Mouse (Mus musculus) kidney, postnatal 0 days (tissue): ENCODE measurements at regions not wholly inside any gene's neighbourhood (a gene's known extent, or its start where the extent isn't known, plus 50 kb on each side); places are given as distances from the start of the nearest gene placed in this dataset.

Source experiments
- ATAC-seq: fragments of 200-750 bp; cut with Nextera tagmentation; replicated peaks from 2 replicates; pipeline ENCODE4 v1.8.0; 2017; ENCODE audit warnings: low read depth, moderate number of reproducible peaks, moderate TSS enrichment, moderate library complexity; ENCODE audit not compliant: low FRiP score
- DNase-seq: peaks from one replicate; pipeline ENCODE4 v3.0.0-alpha.2; 2016; ENCODE audit warnings: low spot score
- H3K27ac ChIP-seq: fragments of 300-500 bp; sonication (generic); 2 replicates; pipeline ENCODE4 v1.5.1; 2014; ENCODE audit warnings: mild to moderate bottlenecking
- H3K27me3 ChIP-seq: fragments of 300-500 bp; sonication (generic); 2 replicates; pipeline ENCODE4 v1.6.1; 2014; ENCODE audit warnings: low read length, mixed read lengths; ENCODE audit not compliant: insufficient read depth
- H3K36me3 ChIP-seq: fragments of 300-500 bp; sonication (generic); 2 replicates; pipeline ENCODE4 v1.6.1; 2014; ENCODE audit warnings: low read length, mixed read lengths; ENCODE audit not compliant: insufficient read depth
- H3K4me1 ChIP-seq: fragments of 300-500 bp; sonication (generic); replicated peaks from 2 replicates; pipeline ENCODE4 v1.6.1; 2014; ENCODE audit warnings: antibody characterized with exemption, low read length, mixed read lengths; ENCODE audit not compliant: insufficient read depth
- H3K4me2 ChIP-seq: fragments of 300-500 bp; sonication (generic); 2 replicates; pipeline ENCODE4 v1.6.1; 2014; ENCODE audit warnings: mild to moderate bottlenecking, low read length, moderate library complexity, mixed read lengths
- H3K4me3 ChIP-seq: fragments of 300-500 bp; sonication (generic); replicated peaks from 2 replicates; pipeline ENCODE4 v1.5.1; 2014; ENCODE audit warnings: low read depth, low read length
- H3K9ac ChIP-seq: fragments of 300-500 bp; sonication (generic); 2 replicates; pipeline ENCODE4 v1.6.1; 2014; ENCODE audit warnings: low read depth, low read length
- H3K9me3 ChIP-seq: fragments of 300-500 bp; sonication (generic); replicated peaks from 2 replicates; pipeline ENCODE4 v1.6.1; 2016; ENCODE audit warnings: low read length, inconsistent platforms, mixed read lengths
- CTCF ChIP-seq: IDR thresholded peaks from 2 replicates; pipeline ENCODE4 v1.5.1; 2016; ENCODE audit warnings: antibody characterized with exemption, low read depth, mild to moderate bottlenecking, moderate library complexity
- WGBS: fragments of 180-500 bp; shearing (Covaris S2); extraction: QIAGEN DNeasy Blood & Tissue Kit; methylation state at CpG from one replicate; pipeline ENCODE4 v1.1.7; 2014; 5-methylcytosine and 5-hydroxymethylcytosine counted together

- H3K9ac ChIP-seq, result no peak overlapping the region
- WGBS, result 93% methylated on average over 2 of the region's 2 CpGs
- no peak for TF ChIP-seq CTCF
- no peak overlapping the region for H3K27ac ChIP-seq
- ATAC-seq (no peak), DNase-seq (no peak)
- H3K36me3 ChIP-seq, result no peaks in the 10 kb centered on the region
- no peak overlapping the region for H3K4me2 ChIP-seq
- H3K4me3 ChIP-seq, result no peak overlapping the region
- no peaks in the 10 kb centered on the region for H3K27me3 ChIP-seq
- H3K4me1 ChIP-seq, result no peaks in the 10 kb centered on the region; the same call in 1 of the 2 replicates
- peaks cover 4% of the 10 kb centered on the region; the same call in 1 of the 2 replicates for H3K9me3 ChIP-seq
Measured at GRCm38 (mm10) chr1:35717166-35717565, 351.0 kb upstream of the Hs6st1 start.

GRCm38 (mm10) chr1:35717659-35718058, 350.5 kb upstream of the Hs6st1 start:
- 36% methylated on average over 2 of the region's 2 CpGs for WGBS
- ATAC-seq, result no peak

DNA sequence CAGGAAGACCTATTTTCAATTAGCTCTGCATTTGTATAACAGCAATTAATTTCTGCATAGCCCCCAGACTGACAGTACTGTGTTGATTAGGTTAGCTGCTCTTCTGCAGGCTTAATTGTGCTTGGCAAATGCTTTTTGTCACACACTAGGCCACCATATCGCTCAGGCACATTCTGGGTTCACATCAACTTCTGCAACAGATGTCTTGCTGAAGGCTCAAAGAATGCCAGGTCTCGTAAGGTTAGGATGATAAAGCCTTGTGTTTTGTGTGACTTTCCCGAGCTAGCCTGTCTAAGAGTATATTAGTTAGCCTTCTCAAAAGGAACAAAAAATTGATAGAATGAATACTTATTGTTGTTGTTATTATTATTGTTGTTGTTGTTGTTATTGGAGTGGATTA, 348.1 kb upstream of the Hs6st1 start:
- H3K4me2 ChIP-seq, result no peak overlapping the region
- no peak for ATAC-seq
- H3K27ac ChIP-seq, result no peak overlapping the region
- peaks cover 4% of the 10 kb centered on the region; the same call in 1 of the 2 replicates for H3K9me3 ChIP-seq
- H3K4me1 ChIP-seq, result no peaks in the 10 kb centered on the region; the same call in 1 of the 2 replicates
- no peak overlapping the region for H3K9ac ChIP-seq
- WGBS, result 87% methylated on average over 3 of the region's 3 CpGs
- H3K36me3 ChIP-seq, result no peaks in the 10 kb centered on the region
- no peak overlapping the region for H3K4me3 ChIP-seq
- H3K27me3 ChIP-seq, result no peaks in the 10 kb centered on the region
- DNase-seq, result no peak
- TF ChIP-seq CTCF, result no peak

More at GRCm38 (mm10) chr1:35717659-35718058, 350.5 kb upstream of the Hs6st1 start:
- no peak for TF ChIP-seq CTCF
- no peak overlapping the region for H3K4me2 ChIP-seq
- H3K27ac ChIP-seq, result no peak overlapping the region
- no peaks in the 10 kb centered on the region for H3K27me3 ChIP-seq
- no peak overlapping the region for H3K4me3 ChIP-seq
- H3K36me3 ChIP-seq, result no peaks in the 10 kb centered on the region
- H3K9me3 ChIP-seq, result peaks cover 4% of the 10 kb centered on the region; the same call in 1 of the 2 replicates
- no peaks in the 10 kb centered on the region; the same call in 1 of the 2 replicates for H3K4me1 ChIP-seq
- no peak for DNase-seq
- no peak overlapping the region for H3K9ac ChIP-seq

DNA sequence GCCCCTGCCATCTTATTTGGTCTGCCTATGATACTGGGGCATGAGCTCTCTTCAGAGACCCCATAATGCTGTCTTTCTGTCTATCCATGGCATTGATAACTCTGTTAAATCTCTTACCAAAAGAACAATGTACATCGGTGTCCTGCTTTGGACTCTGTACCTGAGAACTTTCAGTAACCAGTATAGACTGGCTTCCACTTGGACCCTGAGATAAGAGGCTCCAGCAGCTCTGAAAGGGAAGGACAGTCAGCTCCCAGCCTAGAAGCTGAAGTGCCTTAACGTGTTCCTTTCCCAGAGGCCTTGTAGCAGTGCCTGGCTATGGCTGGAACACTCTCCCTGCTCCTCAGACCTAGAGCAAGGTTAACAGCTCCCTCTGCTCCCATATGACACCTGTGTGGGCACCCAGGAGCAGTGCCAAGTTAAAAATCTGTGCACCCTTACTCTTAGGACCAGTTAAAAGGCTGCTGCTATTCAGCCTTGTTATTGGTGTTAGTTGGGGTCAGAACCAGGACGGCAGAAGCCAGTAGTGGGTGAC, 343.8 kb upstream of the Hs6st1 start:
- Histone ChIP-seq H3K4me1 (no peaks in the 10 kb centered on the region), H3K4me3 (no peak overlapping the region), H3K27me3 (no peaks in the 10 kb centered on the region), H3K27ac (no peak overlapping the region), H3K4me2 (no peak overlapping the region), H3K9ac (no peak overlapping the region), H3K36me3 (no peaks in the 10 kb centered on the region), H3K9me3 (no peaks in the 10 kb centered on the region)
- TF ChIP-seq CTCF, result no peak
- 63% methylated on average over 3 of the region's 3 CpGs for WGBS
- no peak for ATAC-seq
- DNase-seq, result no peak

- H3K9me3 ChIP-seq, result no peaks in the 10 kb centered on the region
- no peak overlapping the region for H3K9ac ChIP-seq
- ATAC-seq (no peak), DNase-seq (peak; percentile 61)
- H3K27me3 ChIP-seq, result no peaks in the 10 kb centered on the region
- WGBS, result 18% methylated on average over 1 of the region's 1 CpGs
- no peak overlapping the region for H3K4me2 ChIP-seq
- TF ChIP-seq CTCF, result peak; percentile 62
- no peaks in the 10 kb centered on the region for H3K4me1 ChIP-seq
- no peaks in the 10 kb centered on the region for H3K36me3 ChIP-seq
- no peak overlapping the region for H3K4me3 ChIP-seq
- H3K27ac ChIP-seq, result no peak overlapping the region
Measured at GRCm38 (mm10) chr1:35726596-35726995, 341.6 kb upstream of the Hs6st1 start.

GRCm38 (mm10) chr1:35727310-35727990, 340.8 kb upstream of the Hs6st1 start:
- no peaks in the 10 kb centered on the region for H3K36me3 ChIP-seq
- H3K9me3 ChIP-seq, result no peaks in the 10 kb centered on the region
- no peak for TF ChIP-seq CTCF
- DNase-seq (peak; percentile 32), ATAC-seq (peak; percentile 90)
- H3K27ac ChIP-seq, result no peak overlapping the region
- WGBS, result 66% methylated on average over 8 of the region's 8 CpGs
- no peak overlapping the region for H3K4me3 ChIP-seq
- no peaks in the 10 kb centered on the region for H3K4me1 ChIP-seq
- H3K4me2 ChIP-seq, result no peak overlapping the region
- H3K27me3 ChIP-seq, result no peaks in the 10 kb centered on the region
- H3K9ac ChIP-seq, result no peak overlapping the region
